Mouse (Mus musculus): ENCODE data around the gene Pnrc1.
"Not testable (repeated sequence)": the region's sequence is repeated elsewhere in the genome, so short reads cannot be mapped to it uniquely, and the experiment has no call there.

Pnrc1 gene

GRCm38 (mm10) chr4:33290002-33290401 is at the start of gene Pnrc1:
Gene Pnrc1 (minus strand): TSS chr4:33290163.
- no peak for DNase-seq (ENCODE audit: low read depth, low spot score)

- DNase-seq (ENCODE audit: low read depth, low spot score), result peak; percentile 36
Measured at GRCm38 (mm10) chr4:33337999-33338398, 48.0 kb upstream of the Pnrc1 start.

- DNase-seq (ENCODE audit: low read depth, low spot score), result no peak
Measured at GRCm38 (mm10) chr4:33332956-33333455, 43.0 kb upstream of the Pnrc1 start.

GRCm38 (mm10) chr4:33331147-33331546 is 41.2 kb upstream of the Pnrc1 start:
- DNase-seq (ENCODE audit: low read depth, low spot score), result no peak

GRCm38 (mm10) chr4:33315840-33316239 is 25.9 kb upstream of the Pnrc1 start:
- DNase-seq (ENCODE audit: low read depth, low spot score), result no peak

GRCm38 (mm10) chr4:33314150-33314549 is 24.2 kb upstream of the Pnrc1 start:
- not testable (repeated sequence) for DNase-seq (ENCODE audit: low read depth, low spot score)

GRCm38 (mm10) chr4:33310840-33311437 is 21.0 kb upstream of the Pnrc1 start:
- DNase-seq (ENCODE audit: low read depth, low spot score), result no peak

GRCm38 (mm10) chr4:33309764-33310757 is 20.1 kb upstream of the Pnrc1 start, which contains the start of gene Rngtt:
Gene Rngtt (plus strand): TSS chr4:33310311.
- peak; percentile 94 for DNase-seq (ENCODE audit: low read depth, low spot score)

- DNase-seq (ENCODE audit: low read depth, low spot score), result no peak
Measured at GRCm38 (mm10) chr4:33307146-33307545, 17.2 kb upstream of the Pnrc1 start.

GRCm38 (mm10) chr4:33303057-33303456 is 13.1 kb upstream of the Pnrc1 start:
- no peak for DNase-seq (ENCODE audit: low read depth, low spot score)

- not testable (repeated sequence) for DNase-seq (ENCODE audit: low read depth, low spot score)
Measured at GRCm38 (mm10) chr4:33300891-33301665, 11.1 kb upstream of the Pnrc1 start.

GRCm38 (mm10) chr4:33292409-33293370 is 2.7 kb upstream of the Pnrc1 start:
- no peak for DNase-seq (ENCODE audit: low read depth, low spot score)

GRCm38 (mm10) chr4:33290878-33291277 is 915 bp upstream of the Pnrc1 start:
- no peak for DNase-seq (ENCODE audit: low read depth, low spot score)

- DNase-seq (ENCODE audit: low read depth, low spot score), result no peak
Measured at GRCm38 (mm10) chr4:33289106-33289650, 785 bp downstream of the Pnrc1 start.

GRCm38 (mm10) chr4:33285448-33285847 is 4.5 kb downstream of the Pnrc1 start:
- DNase-seq (ENCODE audit: low read depth, low spot score), result no peak

GRCm38 (mm10) chr4:33284083-33284880 is 5.7 kb downstream of the Pnrc1 start:
- no peak for DNase-seq (ENCODE audit: low read depth, low spot score)

GRCm38 (mm10) chr4:33281891-33282685 is 7.9 kb downstream of the Pnrc1 start:
- DNase-seq (ENCODE audit: low read depth, low spot score), result no peak

GRCm38 (mm10) chr4:33273437-33273836 is 16.5 kb downstream of the Pnrc1 start:
- no peak for DNase-seq (ENCODE audit: low read depth, low spot score)
